Mouse (Mus musculus): ENCODE data around the gene Lipt2.

DNA sequence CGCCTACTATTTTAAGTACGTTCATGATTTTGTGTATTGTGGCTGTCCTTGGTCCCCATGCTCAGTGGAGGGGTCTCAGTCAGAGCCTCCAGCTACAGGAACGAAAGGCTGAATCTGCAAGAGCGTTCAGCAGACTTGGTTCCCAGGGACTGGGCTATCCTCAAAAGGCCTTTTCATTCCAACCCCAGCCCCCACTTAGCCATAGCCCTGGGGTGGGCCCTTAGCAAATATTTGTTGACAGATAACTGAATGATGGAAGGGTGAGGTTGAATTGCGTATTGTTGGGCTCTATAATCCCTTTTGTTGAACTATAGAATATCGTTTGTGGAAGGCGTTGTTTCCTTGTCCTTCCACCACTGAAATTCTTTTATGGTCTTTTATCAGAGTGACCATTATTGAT, 32.6 kb upstream of the Lipt2 start:
- TF ChIP-seq CTCF (IDR thresholded peaks at IDR 0.05) (no peak), EP300 (IDR thresholded peaks at IDR 0.05) (no peak)
